Mouse (Mus musculus) ES-Bruce4 (cell line): ENCODE measurements at regions not wholly inside any gene's neighbourhood (a gene's known extent, or its start where the extent isn't known, plus 50 kb on each side); places are given as distances from the start of the nearest gene placed in this dataset.

Experiments
- CTCF ChIP-seq: IDR thresholded peaks from one replicate; pipeline ENCODE4 v1.8.1; 2011; ENCODE audit warnings: low read depth, low read length
- EP300 ChIP-seq: IDR thresholded peaks from 2 replicates; pipeline ENCODE4 v1.6.1; 2011; ENCODE audit warnings: low read depth, low read length; ENCODE audit not compliant: insufficient read depth
- POLR2A ChIP-seq: IDR thresholded peaks from one replicate; pipeline ENCODE4 v1.8.1; 2011; ENCODE audit warnings: low read length; ENCODE audit not compliant: insufficient read depth

DNA sequence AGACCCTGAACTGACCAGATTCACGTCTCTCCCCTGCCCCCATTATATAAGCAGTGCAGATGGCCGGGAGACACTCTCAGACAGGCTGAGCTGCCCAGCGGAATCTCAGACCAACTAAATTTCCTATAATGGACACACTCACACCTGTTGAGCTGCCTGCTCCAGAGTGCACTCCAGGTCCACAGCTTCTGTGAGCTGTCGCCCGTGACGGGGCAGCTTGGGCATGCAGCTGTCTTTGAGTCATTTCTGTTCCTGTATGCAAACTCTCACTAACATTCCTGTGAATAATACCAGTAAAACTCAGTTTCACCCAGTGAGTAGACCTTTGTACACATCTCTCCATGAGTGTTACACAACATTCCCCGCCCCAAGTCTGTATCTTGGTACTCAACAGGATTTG is 269.4 kb upstream of the Rnaseh2b start:
- TF ChIP-seq CTCF (no peak), POLR2A (no peak), EP300 (no peak)
